Mouse (Mus musculus): ENCODE measurements around the gene Igfbpl1. TPM values are rescaled to one million over a fixed set of nuclear protein-coding genes. Genes with fewer than 3 reads are reported as not detected.
A peak's percentile ranks its signal among the peaks of the same experiment; 100 is the strongest.

The Igfbpl1 gene
- total RNA-seq, 1 experiment = 4.1 TPM

- no peaks in the 10 kb centered on the region for H3K4me1 ChIP-seq (ENCODE audit: control insufficient read depth in 2 of 2, insufficient read depth in 2 of 2, low read length in 2 of 2, poor library complexity in 1 of 2)
- no peak overlapping the region for H3K9ac ChIP-seq (ENCODE audit: insufficient read depth, low read depth, low read length, poor library complexity, severe bottlenecking)
- in situ Hi-C loops (cut with MboI; ENCODE audit: low sequenced_read_pairs in 2 of 2, unreplicated experiment in 2 of 2) = no loop called here
- no peak for TF ChIP-seq ZNF384 (IDR thresholded peaks at IDR 0.05; ENCODE audit: low read depth, low read length)
- no peak for TF ChIP-seq MAFK (IDR thresholded peaks at IDR 0.05; ENCODE audit: insufficient read depth, low read depth, low read length)
- no peak for TF ChIP-seq ZC3H11A (IDR thresholded peaks at IDR 0.05; ENCODE audit: borderline replicate concordance, low read depth, low read length)
- no peak for TF ChIP-seq CHD2 (IDR thresholded peaks at IDR 0.05; ENCODE audit: low read depth, low read length)
- TF ChIP-seq HCFC1 (IDR thresholded peaks at IDR 0.05; ENCODE audit: borderline replicate concordance, insufficient read depth, low read length) = no peak
- no peaks in the 10 kb centered on the region for H3K9me3 ChIP-seq (ENCODE audit: control insufficient read depth, insufficient read depth, low read depth, low read length)
- no peaks in the 10 kb centered on the region for H3K36me3 ChIP-seq (ENCODE audit: control insufficient read depth, insufficient read depth, low read length, poor library complexity, severe bottlenecking)
- no peak overlapping the region for H3K27ac ChIP-seq (ENCODE audit: insufficient read depth, low read depth, low read length, poor library complexity, severe bottlenecking)
- DNase-seq (ENCODE audit: low read depth, low spot score) = no peak
- no peak overlapping the region for H3K4me3 ChIP-seq (ENCODE audit: insufficient read depth in 1 of 2, low read depth in 1 of 2, low read length in 2 of 2, poor library complexity in 1 of 2, severe bottlenecking in 1 of 2)
These were observed 34.4 kb upstream of the Igfbpl1 start for GRCm38 (mm10) chr4:45861160-45861559.

GRCm38 (mm10) chr4:45855803-45856424 lies 29.2 kb upstream of the Igfbpl1 start:
- no peak overlapping the region for H3K27ac ChIP-seq (ENCODE audit: insufficient read depth, low read depth, low read length, poor library complexity, severe bottlenecking)
- peak; percentile 65 for DNase-seq (ENCODE audit: low read depth, low spot score)
- no peak overlapping the region for H3K9ac ChIP-seq (ENCODE audit: insufficient read depth, low read depth, low read length, poor library complexity, severe bottlenecking)
- no peak for TF ChIP-seq HCFC1 (IDR thresholded peaks at IDR 0.05; ENCODE audit: borderline replicate concordance, insufficient read depth, low read length)
- peak; percentile 60; the same call in 1 of the 2 replicates for TF ChIP-seq ZNF384 (IDR thresholded peaks at IDR 0.05; ENCODE audit: low read depth, low read length)
- in situ Hi-C loops (cut with MboI; ENCODE audit: low sequenced_read_pairs in 2 of 2, unreplicated experiment in 2 of 2) = no loop called here
- H3K4me3 ChIP-seq (ENCODE audit: insufficient read depth in 1 of 2, low read depth in 1 of 2, low read length in 2 of 2, poor library complexity in 1 of 2, severe bottlenecking in 1 of 2) = no peak overlapping the region
- H3K4me1 ChIP-seq (ENCODE audit: control insufficient read depth in 2 of 2, insufficient read depth in 2 of 2, low read length in 2 of 2, poor library complexity in 1 of 2) = peaks cover 4% of the 10 kb centered on the region in 2 experiments; a peak in 3 of 4 replicates
- no peaks in the 10 kb centered on the region for H3K9me3 ChIP-seq (ENCODE audit: control insufficient read depth, insufficient read depth, low read depth, low read length)
- no peaks in the 10 kb centered on the region for H3K36me3 ChIP-seq (ENCODE audit: control insufficient read depth, insufficient read depth, low read length, poor library complexity, severe bottlenecking)

- DNase-seq (ENCODE audit: low read depth, low spot score) = no peak
- H3K36me3 ChIP-seq (ENCODE audit: control insufficient read depth, insufficient read depth, low read length, poor library complexity, severe bottlenecking) = no peaks in the 10 kb centered on the region
- peaks cover 4 to 14% of the 10 kb centered on the region in 2 experiments; a peak in 3 of 4 replicates for H3K4me1 ChIP-seq (ENCODE audit: control insufficient read depth in 2 of 2, insufficient read depth in 2 of 2, low read length in 2 of 2, poor library complexity in 1 of 2)
- TF ChIP-seq MAFK (IDR thresholded peaks at IDR 0.05; ENCODE audit: insufficient read depth, low read depth, low read length) = no peak
- no peak for TF ChIP-seq CHD2 (IDR thresholded peaks at IDR 0.05; ENCODE audit: low read depth, low read length)
- TF ChIP-seq ZNF384 (IDR thresholded peaks at IDR 0.05; ENCODE audit: low read depth, low read length) = no peak
- no peak for TF ChIP-seq HCFC1 (IDR thresholded peaks at IDR 0.05; ENCODE audit: borderline replicate concordance, insufficient read depth, low read length)
- no peak for TF ChIP-seq ZC3H11A (IDR thresholded peaks at IDR 0.05; ENCODE audit: borderline replicate concordance, low read depth, low read length)
- no peaks in the 10 kb centered on the region for H3K9me3 ChIP-seq (ENCODE audit: control insufficient read depth, insufficient read depth, low read depth, low read length)
- H3K9ac ChIP-seq (ENCODE audit: insufficient read depth, low read depth, low read length, poor library complexity, severe bottlenecking) = no peak overlapping the region
- H3K27ac ChIP-seq (ENCODE audit: insufficient read depth, low read depth, low read length, poor library complexity, severe bottlenecking) = no peak overlapping the region
- H3K4me3 ChIP-seq (ENCODE audit: insufficient read depth in 1 of 2, low read depth in 1 of 2, low read length in 2 of 2, poor library complexity in 1 of 2, severe bottlenecking in 1 of 2) = no peak overlapping the region
- in situ Hi-C loops (cut with MboI; ENCODE audit: low sequenced_read_pairs in 2 of 2, unreplicated experiment in 2 of 2) = no loop called here
These were observed 26.9 kb upstream of the Igfbpl1 start for GRCm38 (mm10) chr4:45853496-45854246.

GRCm38 (mm10) chr4:45851640-45852051 lies 24.9 kb upstream of the Igfbpl1 start:
- no peak overlapping the region for H3K27ac ChIP-seq (ENCODE audit: insufficient read depth, low read depth, low read length, poor library complexity, severe bottlenecking)
- H3K9ac ChIP-seq (ENCODE audit: insufficient read depth, low read depth, low read length, poor library complexity, severe bottlenecking) = no peak overlapping the region
- H3K9me3 ChIP-seq (ENCODE audit: control insufficient read depth, insufficient read depth, low read depth, low read length) = no peaks in the 10 kb centered on the region
- TF ChIP-seq CHD2 (IDR thresholded peaks at IDR 0.05; ENCODE audit: low read depth, low read length) (no peak), ZNF384 (IDR thresholded peaks at IDR 0.05; ENCODE audit: low read depth, low read length) (no peak), ZC3H11A (IDR thresholded peaks at IDR 0.05; ENCODE audit: borderline replicate concordance, low read depth, low read length) (no peak), MAFK (IDR thresholded peaks at IDR 0.05; ENCODE audit: insufficient read depth, low read depth, low read length) (no peak), HCFC1 (IDR thresholded peaks at IDR 0.05; ENCODE audit: borderline replicate concordance, insufficient read depth, low read length) (no peak)
- no peak overlapping the region for H3K4me3 ChIP-seq (ENCODE audit: insufficient read depth in 1 of 2, low read depth in 1 of 2, low read length in 2 of 2, poor library complexity in 1 of 2, severe bottlenecking in 1 of 2)
- DNase-seq (ENCODE audit: low read depth, low spot score) = no peak
- no peaks in the 10 kb centered on the region for H3K36me3 ChIP-seq (ENCODE audit: control insufficient read depth, insufficient read depth, low read length, poor library complexity, severe bottlenecking)
- in situ Hi-C loops (cut with MboI; ENCODE audit: low sequenced_read_pairs in 2 of 2, unreplicated experiment in 2 of 2) = no loop called here
- peaks cover 4 to 18% of the 10 kb centered on the region in 2 experiments; a peak in 3 of 4 replicates for H3K4me1 ChIP-seq (ENCODE audit: control insufficient read depth in 2 of 2, insufficient read depth in 2 of 2, low read length in 2 of 2, poor library complexity in 1 of 2)
